ENCODE assay signal across 11 mouse cellular contexts in the genomic region with DNA sequence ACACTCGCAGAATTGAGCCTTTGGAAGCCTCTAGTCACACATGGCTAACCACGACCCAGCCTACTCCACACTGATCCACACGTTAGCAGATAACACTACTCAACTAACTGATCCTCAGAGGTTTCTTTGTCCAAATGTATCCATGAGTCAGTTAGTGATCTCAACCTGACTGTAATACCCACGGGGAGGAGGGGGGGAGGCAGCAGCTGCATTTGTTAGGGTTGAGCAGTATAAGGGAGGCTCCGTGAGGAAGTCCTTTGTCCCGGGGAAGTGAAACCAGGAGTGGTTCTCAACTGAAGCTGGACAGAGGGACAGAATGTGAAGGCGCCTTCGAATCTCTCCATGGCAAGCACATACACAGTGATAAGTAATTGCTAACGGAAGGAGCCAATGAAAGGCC. TPM values are rescaled to one million over a fixed set of nuclear protein-coding genes. Genes with fewer than 3 reads are reported as not detected.
DNase-seq lines count a peak whose midpoint lies in the region; ATAC-seq and TF ChIP-seq lines count a peak whose summit lies in the region.
"Had no signal": no experiment of that assay in that cellular context is flagged by ENCODE, and none has a peak within 500 bp of the region (broad histone marks: within the 10 kb centered on the region; RNA-seq: fewer than 3 reads in every experiment).

No protein-coding gene starts in this region.

- WGBS in intestine, embryonic 15.5 days = 58% methylated on average over 9 of the region's 9 CpGs

- no peak for ATAC-seq in intestine, embryonic 15.5 days

- H3K9me3 ChIP-seq in intestine, embryonic 15.5 days = no peaks in the 10 kb centered on the region
- H3K9me3 ChIP-seq: hindbrain, embryonic 10.5 days had no signal

- no peak overlapping the region for H3K9ac ChIP-seq in intestine, embryonic 15.5 days

- peaks cover 24% of the 10 kb centered on the region for H3K4me1 ChIP-seq in intestine, embryonic 15.5 days (replicated peaks)

- DNase-seq in layer of hippocampus, adult 2 months (ENCODE audit: low spot score in 2 of 2) = no peak
- DNase-seq in layer of hippocampus, postnatal 14 days (ENCODE audit: low spot score in 2 of 2) = no peak
- peak; percentile 35 to 41 for DNase-seq in gastrocnemius, adult 8-10 months (ENCODE audit: low spot score in 2 of 2)
- DNase-seq in skeletal muscle tissue, adult 2 months (ENCODE audit: low read depth, low spot score) = peak; percentile 70
- DNase-seq in cerebellum, postnatal 14 days = no peak
- no peak for DNase-seq in left cerebral cortex, postnatal 25 days (ENCODE audit: low spot score in 2 of 2)
- DNase-seq in layer of hippocampus, postnatal 25 days (ENCODE audit: extremely low spot score in 1 of 2, low spot score in 1 of 2) = no peak
- DNase-seq: cerebellum, postnatal 10 days had no signal

- H3K36me3 ChIP-seq in intestine, embryonic 15.5 days = no peaks in the 10 kb centered on the region
- H3K36me3 ChIP-seq: G1E had no signal

- H3K4me2 ChIP-seq in intestine, embryonic 15.5 days (replicated peaks) = peak overlapping the region; percentile 36

- H3K27ac ChIP-seq in layer of hippocampus, adult 2 months = peak overlapping the region; percentile 89
- H3K27ac ChIP-seq in intestine, embryonic 15.5 days = 0 out of 2 replicates have a peak overlapping the region, but pooled peaks have one; percentile 38
- H3K27ac ChIP-seq: hindbrain, embryonic 10.5 days had no signal

- intact Hi-C loops in left cerebral cortex, postnatal 25 days (cut with DNase I) = no loop called here

- no peak for TF ChIP-seq CTCF in layer of hippocampus, adult 2 months (conservative IDR thresholded peaks at IDR 0.05)

- no peak overlapping the region for H3K4me3 ChIP-seq in layer of hippocampus, adult 2 months
- no peak overlapping the region for H3K4me3 ChIP-seq in intestine, embryonic 15.5 days (replicated peaks)

- no peaks in the 10 kb centered on the region for H3K27me3 ChIP-seq in intestine, embryonic 15.5 days (replicated peaks)

RNA-seq across cellular contexts. Expression of gene Wipf1, which starts 2.8 kb away (rescaled TPM):
- total RNA-seq in layer of hippocampus, adult 2 months (2021) = 1 to 10 TPM; 8.1 to 10.0 TPM
- total RNA-seq in layer of hippocampus, postnatal 14 days (2021) = 10 to 100 TPM; 12.0 to 12.8 TPM
- 10 to 100 TPM in 1 of 4 experiments, 1 to 10 TPM in 3; 4.5 to 10.1 (median 6.6) TPM for total RNA-seq in gastrocnemius, adult 8-10 months (2022)
- 9.5 and 10.1 TPM in 2 replicates for polyA plus RNA-seq in intestine, embryonic 15.5 days (2015; fragmentation: Nextera tagmentation; extraction: Ambion mirVana)
- total RNA-seq in left cerebral cortex, postnatal 25 days (2021) = 1 to 10 TPM; 7.0 to 8.4 TPM
- total RNA-seq in layer of hippocampus, postnatal 25 days (2021) = 10 to 100 TPM in 1 of 2 experiments, 1 to 10 TPM in 1; 9.8 to 10.4 TPM

RNA-seq across cellular contexts. Expression of gene Chrna1, which starts 53.4 kb away (rescaled TPM):
- total RNA-seq in layer of hippocampus, adult 2 months (2021) = under 1 TPM; 0.42 to 0.54 TPM
- under 1 TPM; 0.16 to 0.33 TPM for total RNA-seq in layer of hippocampus, postnatal 14 days (2021)
- total RNA-seq in gastrocnemius, adult 8-10 months (2022) = 1 to 10 TPM; 4.8 to 5.3 (median 5.2) TPM
- polyA plus RNA-seq in intestine, embryonic 15.5 days (2015; fragmentation: Nextera tagmentation; extraction: Ambion mirVana) = 0.18 and 0.25 TPM in 2 replicates
- under 1 TPM in 1 of 2 experiments, not detected in 1; 0.18 TPM for total RNA-seq in left cerebral cortex, postnatal 25 days (2021)
- under 1 TPM; 0.35 to 0.57 TPM for total RNA-seq in layer of hippocampus, postnatal 25 days (2021)
- polyA plus RNA-seq: G1E had no signal

Comparison
In these comparisons a context has a peak if more than half of its experiments do, and no peak if none do; other contexts are left out.
1. DNase-seq: peak in gastrocnemius, adult 8-10 months (2 of 2) and skeletal muscle tissue, adult 2 months (single experiment); none in layer of hippocampus, adult 2 months (0 of 2), layer of hippocampus, postnatal 14 days (0 of 2), cerebellum, postnatal 14 days (0 of 2), left cerebral cortex, postnatal 25 days (0 of 2) and layer of hippocampus, postnatal 25 days (0 of 2).